Mouse (Mus musculus) liver, embryonic 12.5 days (tissue): ENCODE data around the gene Flywch2. TPM values are rescaled to one million over a fixed set of nuclear protein-coding genes. Genes with fewer than 3 reads are reported as not detected.

Source experiments
- ATAC-seq: fragments of 200-750 bp; cut with Nextera tagmentation; 2 replicates; pipeline ENCODE4 v1.8.0; 2017; ENCODE audit warnings: moderate number of reproducible peaks, mild to moderate bottlenecking, moderate library complexity
- H3K27ac ChIP-seq: fragments of 300-500 bp; sonication (generic); 2 replicates; pipeline ENCODE4 v1.5.1; 2016; ENCODE audit warnings: mild to moderate bottlenecking
- H3K27me3 ChIP-seq: fragments of 300-500 bp; sonication (generic); replicated peaks from 2 replicates; pipeline ENCODE4 v1.6.1; 2016; ENCODE audit warnings: mild to moderate bottlenecking, moderate library complexity
- H3K36me3 ChIP-seq: fragments of 300-500 bp; sonication (generic); 2 replicates; pipeline ENCODE4 v1.6.1; 2016; ENCODE audit warnings: mild to moderate bottlenecking, moderate library complexity
- H3K4me1 ChIP-seq: fragments of 300-500 bp; sonication (generic); 2 replicates; pipeline ENCODE4 v1.6.1; 2016
- H3K4me2 ChIP-seq: fragments of 300-500 bp; sonication (generic); 2 replicates; pipeline ENCODE4 v1.6.1; 2016; ENCODE audit warnings: mild to moderate bottlenecking, moderate library complexity
- H3K4me3 ChIP-seq: fragments of 300-500 bp; sonication (generic); 2 replicates; pipeline ENCODE4 v1.5.1; 2016; ENCODE audit warnings: mild to moderate bottlenecking, moderate library complexity
- H3K9ac ChIP-seq: fragments of 300-500 bp; sonication (generic); 2 replicates; pipeline ENCODE4 v1.6.1; 2016; ENCODE audit warnings: mild to moderate bottlenecking, moderate library complexity
- H3K9me3 ChIP-seq: fragments of 300-500 bp; sonication (generic); replicated peaks from 2 replicates; pipeline ENCODE4 v1.6.1; 2016; ENCODE audit warnings: mild to moderate bottlenecking, moderate library complexity
- WGBS: fragments of 180-500 bp; shearing (Covaris S2); methylation state at CpG from one replicate; pipeline ENCODE4 v1.1.7; 2016; ENCODE audit not compliant: insufficient replicate concordance; 5-methylcytosine and 5-hydroxymethylcytosine counted together
- polyA plus RNA-seq: library from polyadenylated mRNA; unstranded; fragments of >200 nt; fragmentation: Nextera tagmentation; extraction: Ambion mirVana; gene quantifications from 2 replicates; pipeline ENCODE4 v1.2.1, GENCODE M21; 2016

Gene Flywch2
- polyA plus RNA-seq, 1 experiment from 2014 or later: 2.9 TPM

- Histone ChIP-seq H3K9me3 (no peaks in the 10 kb centered on the region), H3K27ac (no peak overlapping the region), H3K4me1 (peaks cover 28% of the 10 kb centered on the region), H3K4me2 (no peak overlapping the region), H3K4me3 (no peak overlapping the region), H3K9ac (no peak overlapping the region), H3K36me3 (peaks cover 68% of the 10 kb centered on the region), H3K27me3 (no peaks in the 10 kb centered on the region)
- 93% methylated on average over 3 of the region's 3 CpGs for WGBS
- ATAC-seq: no peak
These were observed 22.0 kb upstream of the Flywch2 start for GRCm38 (mm10) chr17:23807918-23808317.

- H3K4me3 ChIP-seq: no peak overlapping the region
- H3K27ac ChIP-seq: no peak overlapping the region
- H3K4me2 ChIP-seq: peak overlapping the region; percentile 79; the same call in 1 of the 2 replicates
- no peaks in the 10 kb centered on the region for H3K9me3 ChIP-seq
- H3K27me3 ChIP-seq: no peaks in the 10 kb centered on the region
- WGBS: 87% methylated on average over 25 of the region's 25 CpGs
- H3K9ac ChIP-seq: no peak overlapping the region
- H3K4me1 ChIP-seq: peaks cover 29% of the 10 kb centered on the region
- no peak for ATAC-seq
- H3K36me3 ChIP-seq: peaks cover 57% of the 10 kb centered on the region
These were observed 21.0 kb upstream of the Flywch2 start for GRCm38 (mm10) chr17:23806867-23807266.

DNA sequence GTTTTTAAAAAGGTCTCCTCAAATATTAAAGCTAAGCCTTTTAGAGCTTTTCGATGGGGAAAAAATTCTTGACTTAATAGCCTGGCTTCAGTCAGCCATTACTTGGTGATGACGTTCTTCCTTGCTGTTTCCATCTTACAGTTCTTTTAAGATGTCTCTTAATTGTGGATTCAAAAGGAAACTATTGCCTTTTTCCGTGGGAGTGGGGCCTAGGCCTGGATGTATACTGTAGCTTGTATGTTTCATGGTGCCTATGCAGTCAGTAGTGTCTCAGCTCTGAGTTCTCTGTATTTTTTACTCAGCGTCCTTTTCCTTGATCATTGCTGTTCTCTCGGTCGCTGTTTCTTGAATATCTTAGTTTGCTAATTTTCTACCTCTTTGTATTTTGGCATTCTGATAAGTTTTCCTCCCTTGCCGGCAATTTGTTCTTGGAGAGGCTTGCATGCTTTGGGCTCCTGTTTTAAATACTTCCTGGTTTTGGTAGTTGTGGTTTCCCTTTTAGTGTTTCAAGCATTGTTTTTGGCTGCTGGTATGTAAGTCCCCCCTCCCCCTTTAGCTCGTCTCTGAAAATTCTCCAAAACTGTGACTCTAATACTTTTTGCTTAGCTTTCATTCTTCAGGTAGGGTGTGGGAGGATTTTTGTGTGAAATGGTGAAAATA, 18.7 kb upstream of the Flywch2 start:
- H3K4me2 ChIP-seq: peak overlapping the region; percentile 79
- WGBS: 2% methylated on average over 8 of the region's 8 CpGs
- H3K36me3 ChIP-seq: peaks cover 34% of the 10 kb centered on the region
- no peak for ATAC-seq
- peaks cover 33% of the 10 kb centered on the region for H3K4me1 ChIP-seq
- peak overlapping the region; percentile 91 for H3K4me3 ChIP-seq
- H3K9me3 ChIP-seq: no peaks in the 10 kb centered on the region
- peak overlapping the region; percentile 99 for H3K9ac ChIP-seq
- peak overlapping the region; percentile 94; the same call in 1 of the 2 replicates for H3K27ac ChIP-seq
- no peaks in the 10 kb centered on the region for H3K27me3 ChIP-seq

DNA sequence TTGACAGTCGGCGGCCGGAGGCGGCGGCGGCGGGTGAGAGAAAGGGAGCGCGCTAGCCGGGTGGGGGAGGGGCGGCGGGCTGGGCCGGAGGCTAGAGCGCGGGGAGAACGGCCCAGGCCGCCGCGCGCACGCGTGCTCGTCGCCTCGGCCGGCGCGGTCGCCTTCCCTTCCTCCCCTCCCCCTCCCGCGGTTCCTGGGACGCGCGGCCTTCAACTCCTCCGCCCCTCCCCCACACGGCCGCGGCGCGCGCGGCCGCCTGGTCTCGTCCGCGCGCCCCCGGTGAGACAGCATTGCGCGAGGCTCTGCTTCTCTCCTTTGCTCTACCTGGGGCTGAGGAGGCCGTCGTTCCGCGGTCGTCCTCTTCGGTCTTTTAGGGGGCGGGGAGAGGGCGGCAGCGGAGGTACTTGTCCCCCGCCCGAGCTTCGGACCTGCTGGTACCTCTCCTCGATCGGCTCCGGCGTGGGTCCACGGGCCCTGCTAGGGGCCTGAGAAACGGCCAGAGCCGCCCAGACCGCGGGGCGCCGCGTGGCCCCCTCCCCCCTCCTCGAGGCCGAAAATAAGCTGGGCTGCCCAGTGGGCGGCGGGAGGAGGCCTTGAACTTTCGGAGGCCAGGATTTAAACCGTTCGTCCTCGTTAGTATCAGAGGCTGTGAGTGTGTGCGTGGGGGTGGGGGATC, 17.6 kb upstream of the Flywch2 start:
- peak overlapping the region; percentile 99 for H3K9ac ChIP-seq
- peak overlapping the region; percentile 79 for H3K4me2 ChIP-seq
- H3K36me3 ChIP-seq: peaks cover 23% of the 10 kb centered on the region
- no peaks in the 10 kb centered on the region for H3K9me3 ChIP-seq
- H3K27me3 ChIP-seq: no peaks in the 10 kb centered on the region
- peak overlapping the region; percentile 91 for H3K4me3 ChIP-seq
- peak overlapping the region; percentile 94 for H3K27ac ChIP-seq
- under 1% methylated on average over 51 of the region's 83 CpGs for WGBS
- peaks cover 33% of the 10 kb centered on the region for H3K4me1 ChIP-seq
- ATAC-seq: peak; percentile 73

GRCm38 (mm10) chr17:23802746-23803365, 17.0 kb upstream of the Flywch2 start:
- Histone ChIP-seq H3K36me3 (peaks cover 17% of the 10 kb centered on the region), H3K4me3 (peak overlapping the region; percentile 91), H3K27me3 (no peaks in the 10 kb centered on the region), H3K27ac (peak overlapping the region; percentile 94), H3K9ac (peak overlapping the region; percentile 99), H3K4me2 (peak overlapping the region; percentile 79), H3K9me3 (no peaks in the 10 kb centered on the region), H3K4me1 (peaks cover 33% of the 10 kb centered on the region)
- ATAC-seq: peak; percentile 97
- under 1% methylated on average over 51 of the region's 60 CpGs for WGBS

GRCm38 (mm10) chr17:23801627-23802026, 15.7 kb upstream of the Flywch2 start:
- peaks cover 28% of the 10 kb centered on the region for H3K4me1 ChIP-seq
- peak overlapping the region; percentile 46; the same call in 1 of the 2 replicates for H3K27ac ChIP-seq
- no peak overlapping the region for H3K9ac ChIP-seq
- peaks cover 5% of the 10 kb centered on the region for H3K36me3 ChIP-seq
- 89% methylated on average over 10 of the region's 10 CpGs for WGBS
- ATAC-seq: no peak
- no peaks in the 10 kb centered on the region for H3K27me3 ChIP-seq
- peak overlapping the region; percentile 91; the same call in 1 of the 2 replicates for H3K4me3 ChIP-seq
- no peaks in the 10 kb centered on the region for H3K9me3 ChIP-seq
- H3K4me2 ChIP-seq: peak overlapping the region; percentile 79

- no peak overlapping the region for H3K27ac ChIP-seq
- no peaks in the 10 kb centered on the region for H3K27me3 ChIP-seq
- no peak for ATAC-seq
- H3K9me3 ChIP-seq: no peaks in the 10 kb centered on the region
- no peaks in the 10 kb centered on the region for H3K36me3 ChIP-seq
- H3K4me1 ChIP-seq: peaks cover 5% of the 10 kb centered on the region; the same call in 1 of the 2 replicates
- H3K4me3 ChIP-seq: no peak overlapping the region
- H3K9ac ChIP-seq: no peak overlapping the region
- WGBS: 37% methylated on average over 7 of the region's 7 CpGs
- no peak overlapping the region for H3K4me2 ChIP-seq
These were observed 11.4 kb upstream of the Flywch2 start for GRCm38 (mm10) chr17:23797316-23797715.

DNA sequence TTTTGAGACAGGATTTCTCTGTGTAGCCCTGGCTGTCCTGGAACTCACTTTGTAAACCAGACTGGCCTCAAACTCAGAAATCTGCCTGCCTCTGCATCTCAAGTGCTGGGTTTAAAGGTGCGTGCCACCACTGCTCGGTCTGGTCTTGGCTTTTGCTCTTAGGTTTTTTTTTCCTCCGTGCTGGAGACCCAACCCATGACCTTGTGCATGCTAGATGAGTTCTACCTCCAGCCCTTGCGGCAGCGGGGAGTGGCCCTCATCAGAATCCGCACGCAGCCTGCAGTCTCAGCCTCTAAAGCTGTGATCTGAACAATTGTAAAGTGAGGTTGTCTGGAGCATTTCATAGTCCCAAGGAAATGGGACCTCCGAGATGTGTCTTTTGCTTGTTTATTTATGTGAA, 9.4 kb upstream of the Flywch2 start:
- Histone ChIP-seq H3K27me3 (no peaks in the 10 kb centered on the region), H3K4me1 (peaks cover 12% of the 10 kb centered on the region), H3K4me2 (no peak overlapping the region), H3K9ac (no peak overlapping the region), H3K27ac (no peak overlapping the region), H3K36me3 (no peaks in the 10 kb centered on the region), H3K9me3 (no peaks in the 10 kb centered on the region), H3K4me3 (no peak overlapping the region)
- 87% methylated on average over 8 of the region's 8 CpGs for WGBS
- no peak for ATAC-seq

GRCm38 (mm10) chr17:23791079-23791357, 5.1 kb upstream of the Flywch2 start:
- Histone ChIP-seq H3K9ac (peak overlapping the region; percentile 80; the same call in 1 of the 2 replicates), H3K4me1 (peaks cover 33% of the 10 kb centered on the region), H3K36me3 (no peaks in the 10 kb centered on the region), H3K27ac (peak overlapping the region; percentile 76; the same call in 1 of the 2 replicates), H3K4me2 (peak overlapping the region; percentile 86), H3K27me3 (no peaks in the 10 kb centered on the region), H3K9me3 (no peaks in the 10 kb centered on the region), H3K4me3 (peak overlapping the region; percentile 65)
- ATAC-seq: no peak
- WGBS: 51% methylated on average over 2 of the region's 2 CpGs

DNA sequence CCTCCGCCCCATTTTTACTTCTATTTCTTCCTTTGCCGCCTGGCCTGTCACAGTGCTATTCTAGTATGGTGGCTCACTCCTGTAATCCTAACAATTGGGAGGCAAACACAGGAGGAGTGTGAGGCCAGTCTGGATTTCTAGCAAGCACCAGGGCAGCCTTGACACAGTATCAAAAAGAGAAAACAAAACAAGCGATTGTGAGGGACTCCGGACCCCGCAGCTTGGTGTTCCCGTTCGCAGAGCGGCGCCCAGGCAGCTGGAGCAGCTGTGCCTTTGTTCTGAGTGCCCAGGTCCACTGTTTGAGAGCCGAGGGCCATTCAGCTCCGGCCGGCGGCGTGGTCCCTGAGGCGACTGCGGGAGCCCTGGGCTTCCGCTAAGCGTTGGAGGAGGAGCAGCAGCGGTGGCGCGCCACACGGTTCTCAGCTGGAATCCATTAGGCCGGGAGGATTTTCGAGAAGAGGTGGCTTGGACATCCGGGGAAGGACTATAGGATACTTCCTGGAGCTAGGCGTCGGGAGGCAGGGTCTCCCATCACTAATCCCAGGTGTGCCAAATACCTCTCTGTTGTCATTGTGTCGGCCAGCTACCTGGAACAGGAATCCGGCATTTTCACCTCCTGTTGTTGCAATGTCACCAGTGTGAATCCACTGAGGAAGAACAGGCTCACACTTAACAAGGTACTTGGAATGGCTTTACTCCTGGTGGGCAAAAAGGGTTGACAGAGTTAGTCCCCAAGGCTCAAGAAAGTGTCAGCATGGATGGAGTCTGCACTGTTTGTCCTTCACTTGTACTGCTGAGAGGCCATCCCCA, 4.6 kb upstream of the Flywch2 start, which contains the start of gene Srrm2:
Gene Srrm2, plus strand, starts transcription at position 264 of the 810 bp plus-strand sequence.
- Histone ChIP-seq H3K27ac (peak within 1 kb of the TSS; percentile 76), H3K9ac (peak within 1 kb of the TSS; percentile 80), H3K36me3 (no peaks in the 10 kb centered on the region), H3K4me3 (peak within 1 kb of the TSS; percentile 65), H3K4me1 (peaks cover 38% of the 10 kb centered on the region), H3K4me2 (peak within 1 kb of the TSS; percentile 86), H3K9me3 (no peaks in the 10 kb centered on the region), H3K27me3 (0 out of 2 replicates have a peak, but pooled peaks cover 4% of the 10 kb centered on the region)
- WGBS: 5% methylated on average over 29 of the region's 29 CpGs
- ATAC-seq: peak; percentile 56

DNA sequence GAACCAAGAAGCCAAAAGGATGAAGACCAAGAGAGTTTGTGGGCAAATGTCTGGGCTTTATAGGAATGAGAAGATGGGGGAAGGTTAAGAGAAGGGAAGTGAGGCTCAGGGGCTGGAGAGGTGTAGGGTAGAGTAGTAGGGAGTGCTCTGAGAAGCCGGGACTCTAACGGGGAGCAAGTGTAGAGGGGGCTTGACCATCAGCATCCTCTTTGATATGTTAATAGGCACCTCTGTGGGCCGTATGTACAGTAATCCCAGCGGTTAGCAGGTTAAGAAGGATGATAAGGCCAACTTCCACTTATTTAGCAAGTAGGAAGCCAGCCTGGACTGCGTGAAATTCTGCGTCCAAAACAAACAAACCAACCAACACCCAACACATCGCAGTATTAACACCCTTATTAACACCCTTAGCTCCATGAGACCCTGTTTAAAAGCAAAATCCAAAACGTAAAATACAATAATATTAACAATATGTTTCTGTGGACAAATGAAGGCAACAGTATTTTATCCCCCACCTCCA, 3.9 kb upstream of the Flywch2 start:
- no peaks in the 10 kb centered on the region for H3K36me3 ChIP-seq
- peak; percentile 30; the same call in 1 of the 2 replicates for ATAC-seq

More for the DNA sequence above, 3.9 kb upstream of the Flywch2 start:
- 0 out of 2 replicates have a peak, but pooled peaks cover 8% of the 10 kb centered on the region for H3K27me3 ChIP-seq
- peak overlapping the region; percentile 80 for H3K9ac ChIP-seq
- H3K4me2 ChIP-seq: peak overlapping the region; percentile 86
- H3K4me3 ChIP-seq: peak overlapping the region; percentile 65
- no peaks in the 10 kb centered on the region for H3K9me3 ChIP-seq
- peaks cover 39% of the 10 kb centered on the region for H3K4me1 ChIP-seq
- 0 out of 2 replicates have a peak overlapping the region, but pooled peaks have one; percentile 76 for H3K27ac ChIP-seq
- WGBS: 16% methylated on average over 8 of the region's 8 CpGs
